Mouse (Mus musculus): ENCODE results near the gene Nutm1.

Nutm1 gene

GRCm38 (mm10) chr2:112259241-112259962, at the start of gene Nutm1:
Gene Nutm1, minus strand, starts transcription at chr2:112259291.
- DNase-seq = peak; percentile 89

- no peak for DNase-seq
Measured at GRCm38 (mm10) chr2:112308671-112309070, 49.6 kb upstream of the Nutm1 start.

- peak; percentile 0 for DNase-seq
Measured at GRCm38 (mm10) chr2:112298221-112298620, 39.1 kb upstream of the Nutm1 start.

- peak; percentile 83 for DNase-seq
Measured at GRCm38 (mm10) chr2:112296211-112296610, 37.1 kb upstream of the Nutm1 start.

- no peak for DNase-seq
Measured at GRCm38 (mm10) chr2:112292823-112293222, 33.7 kb upstream of the Nutm1 start.

- peak; percentile 16 for DNase-seq
Measured at GRCm38 (mm10) chr2:112289507-112289906, 30.4 kb upstream of the Nutm1 start.

- DNase-seq = peak; percentile 81
Measured at GRCm38 (mm10) chr2:112287059-112287458, 28.0 kb upstream of the Nutm1 start.

- peak; percentile 9 for DNase-seq
Measured at GRCm38 (mm10) chr2:112286062-112286461, 27.0 kb upstream of the Nutm1 start.

- DNase-seq = peak; percentile 19
Measured at GRCm38 (mm10) chr2:112285031-112285390, 25.9 kb upstream of the Nutm1 start.

GRCm38 (mm10) chr2:112284363-112285030, 25.4 kb upstream of the Nutm1 start:
- DNase-seq = peak; percentile 98

GRCm38 (mm10) chr2:112282846-112283245, 23.8 kb upstream of the Nutm1 start:
- DNase-seq = peak; percentile 9

- DNase-seq = peak; percentile 49
Measured at GRCm38 (mm10) chr2:112276870-112277269, 17.8 kb upstream of the Nutm1 start.

- peak; percentile 87 for DNase-seq
Measured at GRCm38 (mm10) chr2:112273474-112273873, 14.4 kb upstream of the Nutm1 start.

GRCm38 (mm10) chr2:112272909-112273308, 13.8 kb upstream of the Nutm1 start:
- DNase-seq = peak; percentile 76

- DNase-seq = peak; percentile 93
Measured at GRCm38 (mm10) chr2:112270011-112270410, 10.9 kb upstream of the Nutm1 start.

- peak; percentile 18 for DNase-seq
Measured at GRCm38 (mm10) chr2:112267547-112268269, 8.6 kb upstream of the Nutm1 start.

GRCm38 (mm10) chr2:112266780-112267179, 7.7 kb upstream of the Nutm1 start:
- DNase-seq = peak; percentile 95

GRCm38 (mm10) chr2:112266242-112266592, 7.1 kb upstream of the Nutm1 start, which contains the start of gene Gm21985:
Gene Gm21985, plus strand, starts transcription at chr2:112266314.
- peak; percentile 98 for DNase-seq

GRCm38 (mm10) chr2:112265448-112266241, 6.6 kb upstream of the Nutm1 start, which contains the start of gene Slc12a6:
Gene Slc12a6, plus strand, starts transcription at chr2:112265825.
- peak; percentile 99 for DNase-seq

- peak; percentile 84 for DNase-seq
Measured at GRCm38 (mm10) chr2:112264364-112264763, 5.3 kb upstream of the Nutm1 start.

GRCm38 (mm10) chr2:112262779-112263295, 3.7 kb upstream of the Nutm1 start:
- DNase-seq = peak; percentile 82

Data from heart, adult 11 months (tissue).